Mouse (Mus musculus) adrenal gland, postnatal 4 days (tissue): ENCODE measurements at regions not wholly inside any gene's neighbourhood (a gene's known extent, or its start where the extent isn't known, plus 50 kb on each side); places are given as distances from the start of the nearest gene placed in this dataset.

Experiments
- DNase-seq, 2 experiments: peaks; one replicate each; pipeline ENCODE4 v3.0.0; 2021 to 2022; ENCODE audit warnings: low spot score in 2 of 2, mixed read lengths in 2 of 2

GRCm38 (mm10) chr13:53807791-53808525 lies 247.5 kb downstream of the Drd1 start:
- DNase-seq, result no peak

DNA sequence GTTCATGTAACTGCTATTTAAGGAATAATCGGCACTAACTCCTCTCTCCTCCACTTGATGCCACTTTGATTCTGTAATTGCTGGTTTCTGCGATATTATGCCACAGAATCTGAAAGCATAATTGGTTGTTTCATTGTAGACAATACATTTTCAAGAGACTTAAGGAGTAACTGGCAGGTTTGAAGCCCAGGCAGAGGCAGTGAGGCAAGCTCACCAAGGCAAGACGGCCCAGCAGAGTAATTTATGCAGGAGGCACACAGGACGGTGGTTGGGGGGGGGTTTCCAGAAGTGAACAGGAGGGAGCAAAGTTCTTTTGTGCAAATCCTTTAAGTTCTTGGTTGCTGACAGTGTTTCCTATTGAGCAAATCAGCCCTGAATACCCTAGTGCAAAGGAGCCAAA lies 249.6 kb downstream of the Drd1 start:
- no peak for DNase-seq

DNA sequence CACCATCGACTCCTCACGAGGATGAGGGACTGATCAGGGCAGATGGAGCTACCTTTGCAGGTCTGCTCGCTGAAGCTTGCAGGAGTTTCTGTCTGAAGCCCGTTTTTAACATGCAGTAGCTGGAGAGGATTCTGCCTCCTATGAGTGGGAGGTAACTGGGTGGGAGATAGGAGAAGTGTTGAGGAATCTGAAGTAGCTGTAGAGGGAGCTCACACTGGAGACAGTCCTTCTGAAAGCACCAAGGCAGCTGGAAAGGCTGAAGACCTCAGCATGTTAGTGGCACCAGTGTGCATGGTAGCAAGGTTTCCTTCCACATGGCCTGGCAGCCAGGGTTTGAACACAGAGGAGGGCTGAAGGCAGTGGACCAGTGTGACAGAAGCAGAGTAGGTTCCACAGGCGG lies 254.5 kb downstream of the Drd1 start:
- DNase-seq, result no peak

DNA sequence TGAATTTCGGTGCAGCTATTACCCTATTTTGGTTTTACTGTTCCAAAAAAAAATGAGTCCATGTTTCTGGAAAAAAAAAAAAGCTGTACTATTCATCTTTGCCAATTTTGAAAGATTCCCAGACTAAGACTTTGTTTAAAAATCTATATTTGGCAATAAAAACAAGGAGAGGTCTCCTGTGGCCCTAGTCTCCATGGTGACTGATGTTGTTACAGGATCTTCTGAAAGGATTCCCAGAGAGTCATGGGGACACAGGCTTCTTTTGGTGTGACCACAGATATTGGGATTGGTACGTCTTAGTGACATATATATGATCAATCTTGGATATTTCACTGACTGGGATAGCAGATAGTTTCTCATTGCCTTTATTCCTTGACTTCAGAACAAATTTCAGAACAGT lies 266.7 kb downstream of the Drd1 start:
- no peak for DNase-seq

DNA sequence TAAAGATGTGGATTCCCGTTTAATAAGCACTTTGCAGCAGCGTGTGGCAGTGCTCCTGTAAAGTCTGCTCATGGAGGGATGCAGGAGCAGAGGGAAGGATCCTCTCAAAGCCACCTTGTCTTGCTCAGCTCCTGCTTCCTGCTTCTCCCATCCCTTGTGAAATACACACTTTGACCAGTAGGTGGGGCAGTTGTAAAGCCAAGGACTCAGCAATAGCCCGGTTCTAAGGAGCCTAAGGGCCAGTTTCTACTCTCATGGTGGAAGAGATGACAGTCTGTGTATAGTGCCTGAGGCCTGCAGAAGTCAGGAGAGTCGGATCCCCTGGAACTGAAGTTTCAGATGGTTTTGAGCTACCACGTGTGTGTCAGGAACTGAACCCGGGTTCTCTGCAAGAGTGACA lies 272.0 kb downstream of the Drd1 start:
- peak; percentile 5 to 53 for DNase-seq

GRCm38 (mm10) chr13:53779150-53779549 lies 276.4 kb downstream of the Drd1 start:
- no peak for DNase-seq

GRCm38 (mm10) chr13:53776421-53776820 lies 279.1 kb downstream of the Drd1 start:
- DNase-seq, result no peak

DNA sequence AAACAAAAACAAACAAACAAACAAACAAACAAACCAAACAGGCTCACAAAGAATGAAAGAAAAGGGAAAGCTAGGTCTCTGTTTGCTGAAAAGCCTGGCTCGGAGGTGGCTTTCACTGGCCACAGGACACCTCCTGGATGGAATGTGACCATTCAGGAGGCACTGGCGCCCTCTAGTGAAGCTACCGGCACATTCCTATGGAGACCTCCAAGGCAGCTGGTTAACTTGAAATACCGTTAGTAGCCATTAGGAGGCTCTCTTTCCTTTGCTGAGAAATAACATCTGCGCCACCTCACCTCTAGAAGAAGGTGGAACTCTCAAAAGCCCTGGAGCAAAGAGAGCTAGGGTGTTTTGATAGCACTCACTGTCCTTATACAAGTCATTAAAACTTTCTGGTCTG lies 279.8 kb downstream of the Drd1 start:
- DNase-seq, result no peak

GRCm38 (mm10) chr13:53764613-53765243 lies 290.8 kb downstream of the Drd1 start:
- peak in 1 of 2 experiments; percentile 22 for DNase-seq

DNA sequence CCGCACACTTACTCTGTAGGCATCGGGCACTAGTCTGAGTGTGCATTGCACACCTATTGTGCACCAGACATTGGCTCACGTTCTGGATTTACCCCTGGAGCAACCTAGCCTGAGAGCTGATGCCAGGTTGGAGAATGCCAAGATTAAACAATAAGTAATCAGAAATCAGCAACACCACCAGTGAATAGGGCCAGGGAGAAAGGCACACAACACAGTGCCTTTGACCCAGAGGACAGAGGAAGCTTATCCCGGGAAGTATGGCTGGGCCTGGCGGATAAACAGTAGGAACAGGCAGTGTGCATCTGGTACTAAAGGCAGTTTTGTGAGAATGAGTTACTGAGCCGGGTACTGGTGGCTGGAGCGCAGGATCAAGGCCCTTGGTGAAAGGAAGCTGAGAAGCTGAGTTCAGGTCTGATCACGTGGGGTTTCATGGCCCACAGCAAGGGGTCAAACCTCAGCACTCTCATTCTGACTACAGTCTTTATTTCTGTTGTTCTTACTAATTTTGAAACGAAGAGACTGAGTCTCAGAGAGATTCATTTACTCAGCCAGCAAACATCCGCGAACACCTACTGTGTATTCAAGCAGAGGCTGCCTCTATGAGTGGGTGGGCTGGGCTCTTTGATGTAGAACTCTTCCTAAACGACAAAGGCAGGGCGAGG lies 284.8 kb upstream of the Msx2 start:
- no peak for DNase-seq

GRCm38 (mm10) chr13:53756970-53757530 lies 284.2 kb upstream of the Msx2 start:
- DNase-seq, result no peak

DNA sequence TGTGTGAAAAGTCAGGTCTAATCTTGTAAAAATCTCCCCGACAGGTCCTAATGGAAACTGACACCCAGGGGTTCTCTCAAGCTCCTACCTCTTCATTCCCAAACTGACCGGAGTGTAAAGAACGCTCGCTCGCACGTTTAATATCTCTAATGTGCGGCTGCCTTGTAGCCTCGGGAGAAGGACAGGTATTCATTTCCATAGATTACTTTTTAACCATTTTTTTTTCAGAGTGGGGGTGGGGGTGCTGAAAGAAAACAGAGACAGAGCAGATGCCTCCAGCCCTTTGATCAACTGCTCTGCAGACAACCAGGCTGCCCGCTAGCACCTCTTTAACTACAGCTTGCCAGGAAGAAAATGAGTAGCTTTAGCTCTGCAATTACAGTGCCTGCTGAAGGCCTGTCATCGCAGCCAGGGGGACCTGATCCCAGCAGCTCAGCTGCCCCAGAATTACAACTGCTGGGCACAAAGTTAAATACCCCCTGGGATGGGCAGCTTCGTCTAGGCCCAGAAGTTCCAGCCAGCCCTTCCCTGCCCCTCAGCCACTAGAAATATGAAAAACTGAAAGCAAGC lies 282.3 kb upstream of the Msx2 start:
- no peak for DNase-seq

GRCm38 (mm10) chr13:53753049-53753448 lies 280.2 kb upstream of the Msx2 start:
- DNase-seq, result no peak

- DNase-seq, result no peak
Measured at GRCm38 (mm10) chr13:53740981-53741380, 268.1 kb upstream of the Msx2 start.

- no peak for DNase-seq
Measured at GRCm38 (mm10) chr13:53739127-53739526, 266.3 kb upstream of the Msx2 start.

- no peak for DNase-seq
Measured at GRCm38 (mm10) chr13:53734944-53735343, 262.1 kb upstream of the Msx2 start.

- no peak for DNase-seq
Measured at GRCm38 (mm10) chr13:53730259-53730902, 257.5 kb upstream of the Msx2 start.

- no peak for DNase-seq
Measured at GRCm38 (mm10) chr13:53729848-53730247, 257.0 kb upstream of the Msx2 start.

DNA sequence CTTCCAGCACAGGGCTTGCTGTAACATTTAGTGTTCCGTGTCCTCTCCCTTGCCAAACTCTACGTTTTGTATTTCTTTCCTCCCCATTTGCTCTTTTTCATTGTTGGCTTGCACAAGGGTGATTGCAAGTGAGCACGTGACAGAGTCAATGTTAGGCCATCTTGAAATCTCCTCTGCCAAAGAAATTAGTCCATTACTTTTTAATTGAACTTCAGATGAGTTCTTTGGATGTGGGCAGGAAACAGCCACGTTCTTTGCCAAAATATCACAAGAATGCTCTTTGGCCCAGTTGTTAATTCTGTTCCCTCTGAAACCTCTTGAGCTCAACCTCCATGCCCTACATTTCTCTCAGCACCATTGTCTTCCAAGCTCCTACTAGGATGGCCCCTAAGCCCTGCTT lies 253.2 kb upstream of the Msx2 start:
- DNase-seq, result no peak

- DNase-seq, result no peak
Measured at GRCm38 (mm10) chr13:53722881-53723280, 250.0 kb upstream of the Msx2 start.

DNA sequence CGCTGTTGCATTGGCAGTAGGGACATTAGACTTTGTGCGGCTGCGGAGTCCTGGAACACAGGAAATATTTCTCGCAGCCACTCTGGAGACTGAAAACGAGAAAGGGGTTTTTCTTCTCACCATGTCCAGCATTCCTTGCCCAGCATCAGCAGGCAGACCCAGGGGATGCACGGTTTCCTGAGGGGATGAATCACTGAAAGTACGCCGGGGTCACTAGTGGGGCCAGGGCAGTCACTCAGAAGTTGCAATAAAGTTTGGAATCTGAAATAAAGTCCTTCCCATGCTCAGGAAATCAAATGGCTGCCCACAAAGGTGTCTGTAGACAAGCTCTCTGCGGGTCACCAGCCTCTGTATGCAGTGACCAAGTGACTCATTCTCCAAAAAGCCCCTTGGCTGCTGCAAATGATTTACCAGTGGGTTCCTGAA lies 248.2 kb upstream of the Msx2 start:
- DNase-seq, result no peak
